Mouse (Mus musculus) urinary bladder, postnatal 4 days (tissue): ENCODE data around the gene Ear6.
"Not testable (repeated sequence)": the region's sequence is repeated elsewhere in the genome, so short reads cannot be mapped to it uniquely, and the experiment has no call there.

Source experiments
- DNase-seq, 2 experiments: peaks; one replicate each; pipeline ENCODE4 v3.0.0; 2021 to 2022; ENCODE audit warnings: low spot score in 2 of 2

The Ear6 gene

GRCm38 (mm10) chr14:51853399-51853798, at the start of gene Ear6:
TSS of gene Ear6 (plus strand) at chr14:51853699.
- no peak for DNase-seq

DNA sequence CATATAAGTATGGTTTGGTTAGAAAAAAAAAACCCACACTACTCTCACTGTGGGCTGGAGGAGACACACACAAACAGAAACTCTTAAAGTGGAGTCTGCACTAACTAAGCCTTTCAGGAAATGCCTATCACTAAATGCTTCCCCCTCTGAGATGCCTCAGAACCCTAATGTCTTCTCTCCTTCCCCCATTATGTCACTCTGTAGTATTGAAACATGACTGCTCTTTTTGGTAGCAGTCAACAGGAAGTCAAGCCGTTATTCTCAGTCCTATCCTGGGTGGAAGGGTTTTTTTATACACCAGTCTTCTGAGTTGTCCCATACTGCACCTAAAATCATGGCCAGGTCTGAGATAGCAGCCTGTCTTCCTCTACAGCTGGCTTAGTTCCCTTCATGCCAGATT, 26.9 kb upstream of the Ear6 start:
- no peak for DNase-seq

- not testable (repeated sequence) for DNase-seq
Observed at GRCm38 (mm10) chr14:51827842-51828241, 25.7 kb upstream of the Ear6 start.

GRCm38 (mm10) chr14:51829188-51829587, 24.3 kb upstream of the Ear6 start:
- DNase-seq, result peak in 1 of 2 experiments; percentile 56

DNA sequence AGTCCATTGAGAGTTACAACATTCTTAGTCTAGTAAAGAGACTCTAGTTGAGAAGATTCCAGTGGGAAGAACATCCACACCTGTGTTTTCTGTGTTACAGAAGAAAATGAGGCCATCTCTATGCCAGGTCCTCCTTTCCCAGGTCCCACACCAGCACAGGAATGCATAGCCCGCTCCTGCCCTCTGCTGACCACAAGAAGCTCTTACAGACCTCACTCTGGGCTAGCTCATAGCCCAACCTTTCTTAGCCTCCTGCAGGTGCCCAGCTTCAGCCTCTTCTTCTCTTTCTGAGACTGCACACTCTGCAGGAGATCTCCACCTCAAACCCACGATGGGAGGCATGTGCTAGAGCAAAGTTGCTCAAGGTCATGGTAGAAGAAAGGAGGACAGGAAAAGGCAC, 15.0 kb upstream of the Ear6 start:
- peak in 1 of 2 experiments; percentile 58 for DNase-seq

DNA sequence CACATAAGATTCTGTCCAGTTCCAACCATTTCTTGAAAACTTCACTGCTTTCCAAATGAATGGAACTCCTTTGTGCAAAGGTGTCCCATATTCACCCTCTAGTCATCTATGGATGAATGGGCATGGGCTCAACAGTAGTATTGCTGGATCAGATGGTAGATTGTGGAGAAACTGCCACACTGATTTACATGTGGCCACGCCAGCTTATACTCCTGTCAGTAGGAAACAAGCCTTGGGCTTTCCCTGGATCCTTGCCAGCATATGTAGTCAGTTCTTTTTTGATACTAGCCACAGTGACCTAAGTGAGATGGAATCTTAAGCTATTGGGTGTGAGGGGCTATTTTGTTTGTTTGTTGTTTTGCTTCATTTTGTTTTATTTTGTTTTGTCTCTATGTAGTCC, 11.2 kb upstream of the Ear6 start:
- DNase-seq, result no peak

DNA sequence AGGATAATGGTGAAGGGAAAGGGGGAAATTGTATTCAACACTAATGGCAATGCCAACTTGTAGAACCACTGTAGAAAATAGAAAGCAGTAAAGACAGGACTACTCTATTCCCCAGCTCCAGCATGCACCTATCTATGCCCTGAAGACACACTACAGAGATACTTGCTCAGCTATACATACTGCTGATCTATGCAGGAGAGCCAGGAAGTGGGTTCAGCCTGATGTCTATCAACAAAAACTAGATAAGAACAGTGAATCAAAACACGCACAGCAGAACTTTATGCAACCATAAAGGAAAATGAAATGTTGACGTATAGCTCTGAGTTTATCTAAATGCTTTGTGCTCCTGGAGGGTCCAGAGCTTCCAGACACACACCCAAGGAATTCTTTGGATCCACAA, 10.7 kb upstream of the Ear6 start:
- DNase-seq, result no peak

DNA sequence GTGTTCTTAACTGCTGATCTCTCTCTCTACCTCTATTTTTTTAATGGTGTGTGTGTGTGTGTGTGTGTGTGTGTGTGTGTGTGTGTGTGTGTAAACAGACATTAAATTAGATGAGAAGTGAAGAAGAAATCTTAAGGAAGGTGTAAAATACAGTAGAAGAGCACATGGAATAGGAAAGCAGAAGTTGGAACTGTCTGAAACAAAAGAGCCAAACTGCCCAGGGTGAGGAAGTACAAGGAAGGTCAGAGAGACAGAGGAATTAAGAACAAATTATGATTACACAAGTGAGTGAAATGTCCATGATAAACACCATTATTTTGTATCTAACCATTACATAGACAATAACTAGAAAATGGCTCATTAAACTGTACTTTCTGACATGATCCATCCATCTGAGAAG, 9.6 kb upstream of the Ear6 start:
- DNase-seq, result no peak

DNA sequence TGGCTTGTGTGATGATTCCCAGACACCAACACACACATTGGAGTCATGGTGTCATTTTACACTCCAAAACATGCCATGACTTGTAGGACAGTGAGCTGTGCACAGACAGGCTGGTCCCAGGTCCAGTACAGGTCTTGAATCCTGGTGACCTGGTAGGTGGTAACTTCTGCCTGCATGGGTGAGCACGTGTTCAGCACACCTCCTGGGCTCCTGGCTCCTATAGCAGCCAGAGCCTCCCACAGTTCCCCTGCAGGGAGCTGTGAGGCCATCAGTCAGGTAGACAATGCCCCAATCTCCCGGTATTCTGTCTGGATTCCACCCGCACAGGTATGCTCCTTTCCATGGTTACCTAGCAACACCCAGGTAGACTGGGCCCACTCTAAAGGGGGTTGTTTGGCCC, 6.9 kb upstream of the Ear6 start:
- no peak for DNase-seq

DNA sequence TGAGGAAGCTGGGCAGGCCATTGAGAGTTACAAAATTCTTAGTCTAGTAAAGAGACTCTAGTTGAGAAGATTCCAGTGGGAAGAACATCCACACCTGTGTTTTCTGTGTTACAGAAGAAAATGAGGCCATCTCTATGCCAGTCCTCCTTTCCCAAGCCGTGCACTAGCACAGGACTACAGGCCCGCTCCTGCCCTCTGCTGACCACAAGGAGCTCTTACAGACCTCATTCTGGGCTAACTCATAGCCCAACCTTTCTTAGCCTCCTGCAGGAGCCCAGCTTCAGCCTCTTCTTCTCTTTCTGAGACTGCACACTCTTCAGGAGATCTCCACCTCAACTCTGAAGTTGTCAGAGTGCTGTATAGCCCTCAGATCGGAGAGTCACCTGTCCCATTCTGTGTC, 2.5 kb upstream of the Ear6 start:
- DNase-seq, result not testable (repeated sequence)

GRCm38 (mm10) chr14:51855280-51855679, 1.8 kb downstream of the Ear6 start:
- DNase-seq, result not testable (repeated sequence)

GRCm38 (mm10) chr14:51863603-51864002, 10.1 kb downstream of the Ear6 start:
- DNase-seq, result not testable (repeated sequence)

DNA sequence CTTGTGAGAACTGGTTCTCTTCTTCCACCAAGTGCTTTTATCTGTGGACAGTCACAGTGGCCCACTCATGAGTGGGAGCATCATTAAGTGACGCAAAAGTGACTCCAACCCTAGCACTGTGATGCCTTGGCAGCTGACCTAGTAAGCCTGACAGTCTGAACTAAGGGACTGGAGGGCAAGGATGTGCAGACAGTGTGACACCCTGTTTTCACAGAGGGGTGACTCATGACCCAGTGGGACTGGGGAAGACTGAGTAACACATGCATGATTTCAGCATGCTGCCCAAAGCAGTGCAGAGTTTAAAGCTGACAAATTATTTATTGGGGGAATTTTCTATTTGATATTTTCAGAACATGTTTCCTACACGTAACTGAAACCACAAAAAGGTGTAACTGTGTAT, 17.3 kb downstream of the Ear6 start:
- no peak for DNase-seq

GRCm38 (mm10) chr14:51871741-51872140, 18.2 kb downstream of the Ear6 start:
- DNase-seq, result no peak

GRCm38 (mm10) chr14:51877517-51877916, 24.0 kb downstream of the Ear6 start:
- no peak for DNase-seq

DNA sequence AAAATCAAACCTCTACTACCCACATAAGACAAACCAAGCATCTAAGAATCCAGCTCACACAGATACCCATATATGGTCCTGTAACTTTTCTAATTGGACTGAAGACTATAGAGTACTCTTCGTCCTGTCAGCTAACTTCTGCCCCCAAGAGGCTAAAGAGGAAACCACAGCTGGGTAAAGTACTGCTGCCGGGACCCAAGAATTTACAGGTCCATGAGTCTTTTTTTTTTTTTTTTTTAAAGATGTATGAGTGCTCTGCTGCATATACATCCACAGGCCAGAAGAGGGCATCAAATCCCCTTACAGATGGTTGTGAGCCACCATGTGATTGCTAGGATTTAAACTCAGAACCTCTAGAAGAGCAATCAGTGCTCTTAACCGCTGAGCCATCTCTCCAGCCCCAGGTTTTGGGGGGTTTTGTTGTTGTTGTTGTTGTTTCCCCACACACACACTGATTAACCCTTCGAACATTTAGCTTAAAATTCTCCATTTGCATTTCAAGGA, 30.1 kb downstream of the Ear6 start:
- peak; percentile 73 to 81 for DNase-seq

GRCm38 (mm10) chr14:51884031-51884544, 30.6 kb downstream of the Ear6 start:
- DNase-seq, result no peak

GRCm38 (mm10) chr14:51884598-51885331, 31.3 kb downstream of the Ear6 start, which contains the start of gene Mettl17:
TSS of gene Mettl17 (plus strand) at chr14:51884842.
- peak; percentile 93 to 97 for DNase-seq

DNA sequence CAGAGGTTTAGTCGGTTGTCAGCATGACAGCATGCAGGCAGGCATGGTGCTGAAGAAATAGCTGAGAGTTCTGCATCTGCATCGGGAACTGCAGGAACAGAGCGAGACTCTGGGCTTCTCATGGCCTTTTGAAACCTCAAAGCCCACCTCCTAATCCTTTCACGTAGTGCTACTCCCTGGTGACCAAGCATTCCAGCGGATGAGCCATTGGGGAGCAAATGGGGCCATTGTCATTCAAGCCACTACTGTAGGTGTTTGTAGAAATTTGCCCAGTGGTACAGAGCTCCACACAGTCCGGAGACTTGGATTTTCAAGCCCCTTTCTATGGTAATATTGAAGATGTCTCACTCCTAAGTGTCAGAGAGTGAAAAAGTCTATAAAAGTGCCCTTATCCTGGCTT, 32.6 kb downstream of the Ear6 start:
- no peak for DNase-seq

DNA sequence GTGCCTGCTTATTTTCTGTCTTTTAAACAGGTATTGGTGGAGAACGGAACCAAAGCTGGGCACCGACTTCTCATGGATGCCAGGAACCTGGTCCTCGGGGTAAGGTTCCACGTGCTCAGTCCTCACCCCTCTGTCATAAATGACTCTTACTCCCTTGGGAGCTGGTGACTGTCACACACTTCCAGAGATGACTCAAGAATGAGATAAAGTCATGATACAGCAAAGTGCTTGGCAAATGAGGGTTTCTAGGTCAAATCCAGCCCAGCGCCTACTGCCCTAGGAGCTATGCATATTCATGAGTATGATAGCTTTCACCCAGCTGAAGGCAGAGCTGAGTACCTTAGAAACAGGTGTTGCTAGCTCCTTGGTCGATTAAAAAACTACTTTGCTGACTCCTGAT, 36.3 kb downstream of the Ear6 start:
- DNase-seq, result no peak

GRCm38 (mm10) chr14:51892191-51892939, 38.9 kb downstream of the Ear6 start, which contains the start of gene Slc39a2:
TSS of gene Slc39a2 (plus strand) at chr14:51892889.
- no peak for DNase-seq

- DNase-seq, result no peak
Observed at GRCm38 (mm10) chr14:51893094-51893794, 39.7 kb downstream of the Ear6 start.
